ENCODE assay signal across 7 mouse cellular contexts in genomic region chr4:132260404-132261379, GRCm38 (mm10). TPM values are rescaled to one million over a fixed set of nuclear protein-coding genes. Genes with fewer than 3 reads are reported as not detected.
A peak's percentile ranks its signal among the peaks of the same experiment; 100 is the strongest.
DNase-seq lines count a peak whose midpoint lies in the region; ATAC-seq and TF ChIP-seq lines count a peak whose summit lies in the region.

No protein-coding gene starts in this region.

- H3K36me3 ChIP-seq in embryonic facial prominence, embryonic 11.5 days (replicated peaks; ENCODE audit: control insufficient read depth, insufficient read depth, low read depth, low read length) = no peaks in the 10 kb centered on the region
- no peaks in the 10 kb centered on the region for H3K36me3 ChIP-seq in heart, embryonic 11.5 days (ENCODE audit: control insufficient read depth, insufficient read depth, low read length)
- no peaks in the 10 kb centered on the region for H3K36me3 ChIP-seq in macrophage (ENCODE audit: inconsistent target)
- no peaks in the 10 kb centered on the region for H3K36me3 ChIP-seq in small intestine, adult 2 months (ENCODE audit: control insufficient read depth, insufficient read depth, low read length)

- peaks cover 52% of the 10 kb centered on the region for H3K79me2 ChIP-seq in macrophage (ENCODE audit: inconsistent target)

- no peak for TF ChIP-seq CTCF in small intestine, adult 2 months (IDR thresholded peaks at IDR 0.05; ENCODE audit: extremely low read depth, insufficient read length, insufficient replicate concordance, low read depth, low read length)

- H3K4me2 ChIP-seq in embryonic facial prominence, embryonic 11.5 days (ENCODE audit: low read depth, low read length) = peak overlapping the region; percentile 77
- peak overlapping the region; percentile 91 for H3K4me2 ChIP-seq in heart, embryonic 11.5 days

- peak; percentile 51; the same call in 1 of the 2 replicates for TF ChIP-seq POLR2A in small intestine, adult 2 months (IDR thresholded peaks at IDR 0.05; ENCODE audit: low read depth, low read length)

- H3K27me3 ChIP-seq in embryonic facial prominence, embryonic 11.5 days (ENCODE audit: control insufficient read depth, insufficient read depth, low read length) = no peaks in the 10 kb centered on the region
- no peaks in the 10 kb centered on the region for H3K27me3 ChIP-seq in heart, embryonic 11.5 days (ENCODE audit: control insufficient read depth, insufficient read depth, low read length)
- no peaks in the 10 kb centered on the region for H3K27me3 ChIP-seq in small intestine, adult 2 months (ENCODE audit: control insufficient read depth, insufficient read depth, low read length)

- peak overlapping the region; percentile 95 for H3K27ac ChIP-seq in embryonic facial prominence, embryonic 11.5 days (replicated peaks; ENCODE audit: low read depth, low read length)
- H3K27ac ChIP-seq in heart, embryonic 11.5 days (ENCODE audit: low read depth, low read length) = peak overlapping the region; percentile 97
- peak overlapping the region; percentile 87 for H3K27ac ChIP-seq in macrophage
- peak overlapping the region; percentile 97 for H3K27ac ChIP-seq in small intestine, adult 2 months (ENCODE audit: insufficient read depth, low read depth, low read length)

- no peaks in the 10 kb centered on the region for H3K4me1 ChIP-seq in embryonic facial prominence, embryonic 11.5 days (ENCODE audit: control insufficient read depth, insufficient read depth, low read length)
- peaks cover 23% of the 10 kb centered on the region for H3K4me1 ChIP-seq in heart, embryonic 11.5 days (ENCODE audit: control insufficient read depth, insufficient read depth, low read length)
- H3K4me1 ChIP-seq in small intestine, adult 2 months (ENCODE audit: control insufficient read depth, insufficient read depth, insufficient read length, low read length) = peaks cover 4% of the 10 kb centered on the region

- peak overlapping the region; percentile 97 for H3K9ac ChIP-seq in embryonic facial prominence, embryonic 11.5 days (replicated peaks; ENCODE audit: low read length)
- peak overlapping the region; percentile 98 for H3K9ac ChIP-seq in heart, embryonic 11.5 days (ENCODE audit: low read depth, low read length)

- ATAC-seq in CD4-positive, CD25-positive, alpha-beta regulatory T cell, adult 4 months = peak; percentile 64
- peak; percentile 71 for ATAC-seq in embryonic facial prominence, embryonic 11.5 days (replicated peaks; ENCODE audit: insufficient number of reproducible peaks, low FRiP score, low TSS enrichment, low read depth)
- ATAC-seq in heart, embryonic 11.5 days (replicated peaks; ENCODE audit: insufficient number of reproducible peaks, low FRiP score, low TSS enrichment) = peak; percentile 70

- DNase-seq in T-cell, adult 2 months (ENCODE audit: low spot score) = peak; percentile 47
- DNase-seq in embryonic facial prominence, embryonic 11.5 days (ENCODE audit: low spot score) = peak; percentile 75
- DNase-seq in kidney, postnatal 10 days = peak; percentile 79

- peak overlapping the region; percentile 76 for H3K4me3 ChIP-seq in embryonic facial prominence, embryonic 11.5 days (ENCODE audit: low read depth, low read length)
- peak overlapping the region; percentile 93 for H3K4me3 ChIP-seq in heart, embryonic 11.5 days (ENCODE audit: low read depth, low read length)
- peak overlapping the region; percentile 95 for H3K4me3 ChIP-seq in macrophage (ENCODE audit: inconsistent target)
- H3K4me3 ChIP-seq in small intestine, adult 2 months (ENCODE audit: low read depth, low read length) = peak overlapping the region; percentile 98

- no peaks in the 10 kb centered on the region for H3K9me3 ChIP-seq in embryonic facial prominence, embryonic 11.5 days (replicated peaks; ENCODE audit: control insufficient read depth, low read length)
- no peaks in the 10 kb centered on the region for H3K9me3 ChIP-seq in heart, embryonic 11.5 days (replicated peaks; ENCODE audit: control insufficient read depth, low read length)

- WGBS in embryonic facial prominence, embryonic 11.5 days = 4% methylated on average over 19 of the region's 64 CpGs
- WGBS in heart, embryonic 11.5 days (ENCODE audit: insufficient replicate concordance) = 5% methylated on average over 27 of the region's 64 CpGs
- WGBS in macrophage (ENCODE audit: missing documents) = under 1% methylated on average over 22 of the region's 64 CpGs
- WGBS in small intestine, adult 2 months = 1% methylated on average over 54 of the region's 64 CpGs

RNA-seq across cellular contexts. Expression of gene Gmeb1, which starts 0.7 kb away (rescaled TPM):
- 10 to 100 TPM; 16.7 to 17.7 TPM for polyA plus RNA-seq in CD4-positive, CD25-positive, alpha-beta regulatory T cell, adult 4 months (2017; shearing (Covaris generic))
- polyA plus RNA-seq in embryonic facial prominence, embryonic 11.5 days (2014; fragmentation: Nextera tagmentation; extraction: Ambion mirVana) = 34.9 and 35.4 TPM in 2 replicates
- polyA plus RNA-seq in heart, embryonic 11.5 days (2014; fragmentation: Nextera tagmentation; extraction: Ambion mirVana) = 28.1 and 28.3 TPM in 2 replicates
- total RNA-seq in macrophage (2018; cell fraction: chromatin; rRNA removed) = 10 to 100 TPM; 28.1 to 68.5 (median 45.7) TPM
- total RNA-seq in macrophage (2018; cell fraction: cytosol; rRNA removed) = 10 to 100 TPM in 22 of 26 experiments, 1 to 10 TPM in 4; 9.4 to 14.1 (median 11.2) TPM
- total RNA-seq in macrophage (2018; cell fraction: nucleus; rRNA removed) = 10 to 100 TPM; 19.6 to 45.7 (median 27.8) TPM
- 7.8 to 8.4 TPM (median 8.3 TPM) in 3 replicates for polyA plus RNA-seq in macrophage (2018)
- polyA plus RNA-seq in small intestine, adult 2 months (2012; rRNA removed) = 6.8 and 13.5 TPM in 2 replicates

RNA-seq across cellular contexts. Expression of gene Taf12, which starts 13.5 kb away (rescaled TPM):
- polyA plus RNA-seq in CD4-positive, CD25-positive, alpha-beta regulatory T cell, adult 4 months (2017; shearing (Covaris generic)) = 10 to 100 TPM; 84.4 to 91.9 TPM
- 60.5 and 64.6 TPM in 2 replicates for polyA plus RNA-seq in embryonic facial prominence, embryonic 11.5 days (2014; fragmentation: Nextera tagmentation; extraction: Ambion mirVana)
- 35.7 and 37.3 TPM in 2 replicates for polyA plus RNA-seq in heart, embryonic 11.5 days (2014; fragmentation: Nextera tagmentation; extraction: Ambion mirVana)
- 10 to 100 TPM in 5 of 26 experiments, 1 to 10 TPM in 21; 1.0 to 18.4 (median 5.5) TPM for total RNA-seq in macrophage (2018; cell fraction: chromatin; rRNA removed)
- total RNA-seq in macrophage (2018; cell fraction: cytosol; rRNA removed) = 10 to 100 TPM; 13.9 to 31.4 (median 23.1) TPM
- total RNA-seq in macrophage (2018; cell fraction: nucleus; rRNA removed) = 10 to 100 TPM in 8 of 26 experiments, 1 to 10 TPM in 18; 1.9 to 23.5 (median 6.6) TPM
- 14.6 to 29.9 TPM (median 25.8 TPM) in 3 replicates for polyA plus RNA-seq in macrophage (2018)
- 1.3 and 4.5 TPM in 2 replicates for polyA plus RNA-seq in small intestine, adult 2 months (2012; rRNA removed)

RNA-seq across cellular contexts. Expression of gene Rab42, which starts 42.5 kb away (rescaled TPM):
- 1 to 10 TPM in 1 of 2 experiments, not detected in 1; 1.0 TPM for polyA plus RNA-seq in CD4-positive, CD25-positive, alpha-beta regulatory T cell, adult 4 months (2017; shearing (Covaris generic))
- polyA plus RNA-seq in embryonic facial prominence, embryonic 11.5 days (2014; fragmentation: Nextera tagmentation; extraction: Ambion mirVana) = 0.67 and 2.2 TPM in 2 replicates
- 0.57 and 1.8 TPM in 2 replicates for polyA plus RNA-seq in heart, embryonic 11.5 days (2014; fragmentation: Nextera tagmentation; extraction: Ambion mirVana)
- 1 to 10 TPM in 4 of 26 experiments, under 1 TPM in 1, not detected in 21; 0.97 to 2.7 (median 2.1) TPM for total RNA-seq in macrophage (2018; cell fraction: chromatin; rRNA removed)
- total RNA-seq in macrophage (2018; cell fraction: cytosol; rRNA removed) = 1 to 10 TPM in 13 of 26 experiments, under 1 TPM in 11, not detected in 2; 0.19 to 2.4 (median 1.0) TPM
- total RNA-seq in macrophage (2018; cell fraction: nucleus; rRNA removed) = 1 to 10 TPM in 6 of 26 experiments, under 1 TPM in 2, not detected in 18; 0.84 to 3.7 (median 1.6) TPM
- 0.52 to 0.69 TPM (median 0.60 TPM) in 3 replicates for polyA plus RNA-seq in macrophage (2018)
- polyA plus RNA-seq in small intestine, adult 2 months (2012; rRNA removed) = 0.70 and 0.98 TPM in 2 replicates

RNA-seq across cellular contexts. Expression of gene Ythdf2, which starts 48.6 kb away (rescaled TPM):
- 100 to 1,000 TPM in 1 of 2 experiments, 10 to 100 TPM in 1; 70.7 to 118 TPM for polyA plus RNA-seq in CD4-positive, CD25-positive, alpha-beta regulatory T cell, adult 4 months (2017; shearing (Covaris generic))
- polyA plus RNA-seq in embryonic facial prominence, embryonic 11.5 days (2014; fragmentation: Nextera tagmentation; extraction: Ambion mirVana) = 159 and 173 TPM in 2 replicates
- 72.5 and 77.9 TPM in 2 replicates for polyA plus RNA-seq in heart, embryonic 11.5 days (2014; fragmentation: Nextera tagmentation; extraction: Ambion mirVana)
- 10 to 100 TPM; 15.8 to 59.7 (median 41.9) TPM for total RNA-seq in macrophage (2018; cell fraction: chromatin; rRNA removed)
- total RNA-seq in macrophage (2018; cell fraction: cytosol; rRNA removed) = 10 to 100 TPM; 28.4 to 56.5 (median 40.2) TPM
- 10 to 100 TPM; 18.6 to 66.1 (median 40.8) TPM for total RNA-seq in macrophage (2018; cell fraction: nucleus; rRNA removed)
- 22.2 to 36.0 TPM (median 24.4 TPM) in 3 replicates for polyA plus RNA-seq in macrophage (2018)
- polyA plus RNA-seq in small intestine, adult 2 months (2012; rRNA removed) = 7.0 and 14.5 TPM in 2 replicates

Comparison
In these comparisons a context has a peak if more than half of its experiments do, and no peak if none do; other contexts are left out.
1. Peak in every context shown above with its lines: DNase-seq, ATAC-seq, H3K4me3 ChIP-seq and H3K27ac ChIP-seq.